Mouse (Mus musculus): ENCODE data around the gene Olfr10. TPM values are rescaled to one million over a fixed set of nuclear protein-coding genes. Genes with fewer than 3 reads are reported as not detected.
"Not testable (repeated sequence)": the region's sequence is repeated elsewhere in the genome, so short reads cannot be mapped to it uniquely, and the experiment has no call there.

The Olfr10 gene
- polyA plus RNA-seq, 1 experiment = not detected

DNA sequence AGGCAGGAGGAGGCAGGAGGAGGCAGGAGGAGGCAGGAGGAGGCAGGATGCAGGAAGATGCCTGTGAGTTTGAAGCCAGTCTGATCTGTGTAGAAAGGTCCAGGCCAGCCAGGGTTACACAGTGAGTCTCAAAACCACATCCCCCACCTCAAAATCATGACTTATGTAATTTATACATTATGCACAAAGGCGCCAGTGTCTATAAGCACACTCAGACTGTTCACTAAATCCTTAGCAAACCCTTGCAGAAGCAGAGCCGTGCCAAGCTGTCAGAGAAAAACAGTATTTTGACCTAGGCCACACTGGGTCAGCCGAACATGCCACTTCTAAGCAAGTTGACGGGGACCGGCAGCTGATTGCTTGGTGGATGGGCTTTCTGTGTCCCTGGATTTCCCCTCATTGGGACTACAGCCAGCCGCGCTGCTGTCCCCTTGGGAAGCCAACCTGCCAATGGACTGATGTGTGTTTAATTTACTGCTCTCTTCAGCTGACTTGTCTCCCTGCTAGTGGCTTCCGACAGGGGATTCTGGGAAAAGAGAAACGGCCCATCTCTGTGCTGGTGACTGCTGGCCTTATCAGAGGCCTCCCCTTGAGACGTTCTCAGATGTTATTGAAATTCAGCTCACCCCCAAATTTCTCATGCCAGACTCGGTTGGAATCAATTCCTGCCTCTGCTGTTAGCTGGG, 30.6 kb upstream of the Olfr10 start:
- TF ChIP-seq GATA1 (IDR thresholded peaks at IDR 0.05; ENCODE audit: low read length) = no peak

DNA sequence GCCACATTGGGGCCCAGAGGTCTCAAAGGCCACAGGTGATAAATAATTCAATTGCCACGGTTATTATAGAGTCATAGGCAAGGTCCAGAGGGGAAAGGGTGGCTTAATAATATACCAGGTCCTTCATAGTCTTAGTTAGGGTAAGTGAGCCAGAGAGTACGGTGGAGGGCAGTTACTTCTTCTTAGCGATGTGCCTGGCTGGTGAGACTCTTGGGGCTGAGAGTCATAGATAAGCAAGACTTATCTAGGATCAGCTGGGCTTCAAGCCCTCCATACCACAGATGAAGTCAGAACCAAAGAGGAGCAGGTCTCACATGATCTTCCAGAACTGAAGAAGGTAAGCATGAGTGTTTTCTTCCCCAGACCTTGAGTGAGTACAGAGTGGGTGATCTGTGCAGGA, 26.3 kb upstream of the Olfr10 start, which contains the start of gene Olfr1393:
Gene Olfr1393 (plus strand): TSS at position 83 of the 400 bp plus-strand sequence.
- no peak for TF ChIP-seq GATA1 (IDR thresholded peaks at IDR 0.05; ENCODE audit: low read length)

DNA sequence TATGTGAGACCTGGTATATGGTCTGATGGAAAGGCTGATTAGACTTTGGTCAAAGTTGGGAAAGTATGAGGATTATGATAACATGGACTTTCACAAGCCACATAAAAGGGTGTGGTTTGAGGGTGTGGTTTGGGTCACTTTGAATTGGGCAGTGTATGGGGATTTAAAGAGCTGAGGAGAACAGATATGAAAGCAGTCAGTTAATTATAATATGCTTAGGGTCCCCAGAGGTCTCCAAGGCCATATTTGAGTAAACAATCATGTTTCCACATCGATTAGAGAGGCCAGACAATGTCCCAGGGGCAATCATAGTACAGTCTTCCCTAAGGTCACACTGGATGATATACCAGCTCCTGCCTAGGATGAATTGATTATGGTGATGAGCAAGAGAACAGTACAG, 19.6 kb upstream of the Olfr10 start, which contains the start of gene Olfr1392:
Gene Olfr1392 (plus strand): TSS at position 301 of the 400 bp plus-strand sequence.
- not testable (repeated sequence) for TF ChIP-seq GATA1 (IDR thresholded peaks at IDR 0.05; ENCODE audit: low read length)

DNA sequence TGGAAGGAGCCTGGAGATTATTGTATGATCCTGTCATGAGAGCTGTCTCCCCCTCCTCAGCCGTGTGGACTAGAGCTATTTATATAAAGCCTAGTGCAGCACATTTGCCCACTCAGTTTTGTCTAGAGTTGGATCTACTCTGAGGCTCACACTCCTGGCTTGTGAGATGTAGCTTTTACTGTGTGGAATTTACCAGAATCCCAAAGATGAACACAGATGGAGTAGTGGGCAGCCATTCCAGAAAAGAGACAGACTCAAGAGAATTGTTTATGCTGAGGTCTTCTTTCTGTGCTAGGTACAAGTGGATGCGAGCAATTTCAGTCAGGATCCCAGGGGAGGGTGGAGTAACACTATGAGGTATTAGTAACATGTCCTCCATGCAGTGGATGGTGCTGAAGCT, 17.3 kb upstream of the Olfr10 start:
- TF ChIP-seq GATA1 (IDR thresholded peaks at IDR 0.05; ENCODE audit: low read length) = no peak

DNA sequence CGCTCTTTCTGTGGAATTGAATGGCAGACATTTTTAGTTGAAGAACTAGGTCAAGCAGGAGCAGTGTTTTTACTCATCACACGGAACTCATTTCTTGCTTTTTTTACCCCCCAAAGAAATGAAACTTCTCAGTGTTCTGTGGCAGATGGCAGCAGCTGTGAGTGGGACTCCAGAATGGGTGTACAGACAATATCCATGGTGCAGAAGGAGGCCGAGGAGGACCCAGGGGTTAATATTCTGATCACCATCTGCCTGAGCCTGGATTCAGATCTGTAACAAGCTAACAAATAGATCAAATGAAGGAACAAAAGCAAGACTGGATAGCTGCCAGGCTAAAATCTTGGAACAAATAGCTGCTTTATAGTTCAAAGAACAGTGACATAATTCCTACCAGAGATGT, 11.8 kb upstream of the Olfr10 start:
- TF ChIP-seq GATA1 (IDR thresholded peaks at IDR 0.05; ENCODE audit: low read length) = no peak

DNA sequence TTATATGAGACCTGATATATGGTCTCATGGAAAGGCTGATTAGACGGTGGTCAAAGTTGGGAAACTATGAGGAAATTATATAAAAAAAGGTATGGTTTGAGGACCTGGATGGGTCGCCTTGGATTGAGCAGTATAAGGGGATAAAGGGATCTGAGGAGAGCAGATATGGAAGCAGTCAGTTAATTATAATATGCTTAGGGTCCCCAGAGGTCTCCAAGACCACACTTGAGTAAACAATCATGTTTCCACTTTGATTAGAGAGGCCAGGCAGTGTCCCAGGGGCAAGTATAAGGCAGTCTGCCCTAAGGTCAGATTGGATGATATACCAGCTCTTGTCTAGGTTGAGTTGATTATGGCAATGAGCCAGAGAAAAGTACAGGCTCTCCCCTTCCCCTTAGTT, 17.9 kb downstream of the Olfr10 start, which contains the start of gene Olfr1391:
Gene Olfr1391 (plus strand): TSS at position 301 of the 400 bp plus-strand sequence.
- TF ChIP-seq GATA1 (IDR thresholded peaks at IDR 0.05; ENCODE audit: low read length) = no peak

DNA sequence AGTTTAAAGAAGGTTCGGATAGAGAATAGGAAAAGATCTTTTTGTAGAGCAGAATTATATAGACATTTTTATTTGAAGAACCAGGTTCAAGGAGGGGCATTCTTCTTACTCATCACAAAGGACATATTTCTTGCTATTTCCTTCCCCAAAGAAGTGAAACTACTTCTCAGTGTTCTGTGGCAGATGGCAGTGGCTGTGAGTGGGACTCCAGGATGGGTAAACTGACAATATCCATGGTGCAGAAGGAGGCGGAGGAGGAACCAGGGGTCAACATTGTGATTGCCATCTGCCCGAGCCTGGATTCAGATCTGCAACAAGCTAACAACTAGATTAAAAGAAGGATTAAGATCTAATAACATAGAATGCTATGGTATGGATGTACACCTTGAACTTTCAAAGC, 22.2 kb downstream of the Olfr10 start:
- no peak for TF ChIP-seq GATA1 (IDR thresholded peaks at IDR 0.05; ENCODE audit: low read length)

DNA sequence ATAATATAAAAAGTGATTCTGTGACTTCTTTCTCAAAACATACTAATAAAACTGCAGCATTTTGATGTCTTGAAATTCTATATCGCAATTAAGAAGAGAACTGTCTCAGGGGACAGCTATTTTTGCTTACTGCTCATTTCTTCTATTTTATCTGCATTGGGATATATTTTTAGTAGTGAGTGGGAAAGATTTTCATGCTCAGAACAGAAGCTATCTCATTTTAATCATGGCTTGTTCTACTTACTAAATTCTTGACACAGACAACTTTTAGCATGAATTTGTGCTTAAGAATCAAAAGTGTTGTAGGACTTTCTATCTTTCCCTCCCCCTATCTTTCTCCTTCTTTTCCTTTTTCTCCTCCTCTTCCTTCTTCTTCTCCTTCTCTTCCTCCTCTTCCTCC, 25.1 kb downstream of the Olfr10 start:
- TF ChIP-seq GATA1 (IDR thresholded peaks at IDR 0.05; ENCODE audit: low read length) = no peak

DNA sequence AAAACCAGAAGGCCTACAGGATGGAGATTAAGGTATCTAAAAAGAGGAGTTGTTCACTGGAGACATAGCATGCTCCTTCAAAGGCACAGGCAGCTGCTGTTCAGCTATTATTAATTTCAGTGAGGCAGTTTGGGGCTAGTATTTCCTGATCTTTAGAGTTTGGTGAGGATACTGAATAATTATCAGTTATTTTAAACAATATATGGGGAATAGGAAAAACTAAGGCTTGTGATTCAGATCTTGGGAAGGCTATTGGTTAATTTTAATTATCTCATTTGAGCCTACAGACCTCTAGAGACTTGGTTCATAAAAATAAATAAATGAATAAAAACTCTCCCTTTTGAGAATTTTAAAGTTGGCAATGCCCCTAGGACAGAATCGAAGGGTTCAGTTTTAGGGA, 30.3 kb downstream of the Olfr10 start, which contains the start of gene Olfr1390:
Gene Olfr1390 (plus strand): TSS at position 301 of the 400 bp plus-strand sequence.
- no peak for TF ChIP-seq GATA1 (IDR thresholded peaks at IDR 0.05; ENCODE audit: low read length)

DNA sequence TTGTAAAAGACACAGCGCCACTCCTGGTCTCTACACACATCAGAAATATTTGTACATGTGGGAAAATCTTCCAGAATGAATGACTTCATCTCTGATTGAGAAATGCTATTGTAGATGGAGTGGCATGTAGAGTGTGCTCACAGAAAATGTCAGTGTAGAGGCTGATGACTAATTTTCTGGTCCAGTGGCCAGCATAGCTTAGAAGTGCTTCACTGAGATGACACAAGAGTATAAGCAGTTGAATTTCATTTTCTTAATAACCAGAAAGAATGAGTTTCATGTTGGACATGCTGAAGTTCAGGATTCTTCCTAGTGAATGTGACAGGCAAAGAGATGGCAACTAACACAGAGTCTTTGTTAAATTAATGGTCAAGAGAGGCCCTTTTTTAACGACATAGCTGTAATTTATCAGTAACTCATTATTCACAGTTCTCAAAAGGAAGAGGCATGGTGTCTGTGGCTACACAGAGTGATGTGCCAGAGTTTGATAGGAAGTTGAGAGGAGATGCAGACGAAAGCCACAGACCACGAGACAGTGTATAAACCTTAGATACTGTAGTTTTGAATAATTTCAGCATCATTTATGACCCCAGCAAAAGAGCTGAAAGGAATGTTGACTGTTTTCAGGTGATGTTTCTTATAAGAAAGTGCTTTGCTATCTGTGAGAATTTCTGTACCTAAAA, 32.8 kb downstream of the Olfr10 start:
- no peak for TF ChIP-seq GATA1 (IDR thresholded peaks at IDR 0.05; ENCODE audit: low read length)

Other genes starting within 250 kb of the Olfr10 start
- 0.59 and 0.72 TPM in 2 replicates for gene Tgtp2, start 240.5 kb upstream of the Olfr10 start, polyA plus RNA-seq (2012)
- gene Ifi47, start 228.2 kb upstream of the Olfr10 start, polyA plus RNA-seq (2012) = 0.44 and 0.90 TPM in 2 replicates
- not detected in 2 replicates for gene Olfr1396, start 189.9 kb upstream of the Olfr10 start, polyA plus RNA-seq (2012)
- gene Olfr1395, start 162.5 kb upstream of the Olfr10 start, polyA plus RNA-seq (2012) = not detected in 2 replicates
- not detected in 2 replicates for gene Olfr1394, start 150.4 kb upstream of the Olfr10 start, polyA plus RNA-seq (2012)
- gene Btnl9, start 117.6 kb upstream of the Olfr10 start, polyA plus RNA-seq (2012) = not detected in 2 replicates
- gene Zfp62, start 101.4 kb upstream of the Olfr10 start, polyA plus RNA-seq (2012) = 6.1 and 8.3 TPM in 2 replicates
- 44.7 and 51.8 TPM in 2 replicates for gene Mgat1, start 60.5 kb upstream of the Olfr10 start, polyA plus RNA-seq (2012)
- gene Olfr1393, start 26.4 kb upstream of the Olfr10 start, polyA plus RNA-seq (2012) = not detected in 2 replicates
- gene Olfr1392, start 19.5 kb upstream of the Olfr10 start, polyA plus RNA-seq (2012) = not detected in 2 replicates
- gene Olfr1391, start 18.0 kb downstream of the Olfr10 start, polyA plus RNA-seq (2012) = not detected in 2 replicates
- gene Olfr1390, start 30.4 kb downstream of the Olfr10 start, polyA plus RNA-seq (2012) = not detected in 2 replicates
- not detected in 2 replicates for gene Olfr1389, start 118.3 kb downstream of the Olfr10 start, polyA plus RNA-seq (2012)
- 0.03 TPM in 1 of 2 replicates, not detected in the other for gene Olfr1388, start 131.9 kb downstream of the Olfr10 start, polyA plus RNA-seq (2012)
- not detected in 2 replicates for gene Olfr1387, start 150.6 kb downstream of the Olfr10 start, polyA plus RNA-seq (2012)
- not detected in 2 replicates for gene Olfr1386, start 160.3 kb downstream of the Olfr10 start, polyA plus RNA-seq (2012)
- gene Olfr1385, start 184.3 kb downstream of the Olfr10 start, polyA plus RNA-seq (2012) = not detected in 2 replicates
- gene Olfr1384, start 202.0 kb downstream of the Olfr10 start, polyA plus RNA-seq (2012) = not detected in 2 replicates
- not detected in 2 replicates for gene Olfr1383, start 214.9 kb downstream of the Olfr10 start, polyA plus RNA-seq (2012)
- not detected in 2 replicates for gene Olfr1382, start 223.5 kb downstream of the Olfr10 start, polyA plus RNA-seq (2012)
- gene Olfr1381, start 238.7 kb downstream of the Olfr10 start, polyA plus RNA-seq (2012) = not detected in 2 replicates